Mouse (Mus musculus): ENCODE results near the gene Cd300ld2. TPM values are rescaled to one million over a fixed set of nuclear protein-coding genes. Genes with fewer than 3 reads are reported as not detected.
A peak's percentile ranks its signal among the peaks of the same experiment; 100 is the strongest.

Gene Cd300ld2
- polyA plus RNA-seq, 1 experiment = 3.4 TPM

- H3K27ac ChIP-seq (ENCODE audit: insufficient read depth, low read depth, low read length) = peak overlapping the region; percentile 99
- H3K4me3 ChIP-seq (ENCODE audit: insufficient read depth, low read length) = peak overlapping the region; percentile 44
- H3K4me1 ChIP-seq (ENCODE audit: control insufficient read depth, insufficient read depth, low read length) = peaks cover 45% of the 10 kb centered on the region
- TF ChIP-seq POLR2A (IDR thresholded peaks at IDR 0.05; ENCODE audit: borderline replicate concordance, low read depth, low read length) (no peak), CTCF (IDR thresholded peaks at IDR 0.05; ENCODE audit: low read depth, low read length) (no peak)
These were observed 11.9 kb downstream of the Cd300ld2 start for GRCm38 (mm10) chr11:115004070-115004469.

- Histone ChIP-seq H3K4me3 (ENCODE audit: insufficient read depth, low read length) (peak within 1 kb of the TSS; percentile 59), H3K27ac (ENCODE audit: insufficient read depth, low read depth, low read length) (peak within 1 kb of the TSS; percentile 99), H3K4me1 (ENCODE audit: control insufficient read depth, insufficient read depth, low read length) (peaks cover 63% of the 10 kb centered on the region)
- TF ChIP-seq POLR2A (IDR thresholded peaks at IDR 0.05; ENCODE audit: borderline replicate concordance, low read depth, low read length) (no peak), CTCF (IDR thresholded peaks at IDR 0.05; ENCODE audit: low read depth, low read length) (no peak)
These were observed 14.4 kb downstream of the Cd300ld2 start, which contains the start of gene Cd300c2 for GRCm38 (mm10) chr11:115001474-115002040. TSS of gene Cd300c2 (minus strand) at chr11:115001880.

- H3K4me3 ChIP-seq (ENCODE audit: insufficient read depth, low read length) = peak within 1 kb of the TSS; percentile 52
- TF ChIP-seq POLR2A (IDR thresholded peaks at IDR 0.05; ENCODE audit: borderline replicate concordance, low read depth, low read length) (no peak), CTCF (IDR thresholded peaks at IDR 0.05; ENCODE audit: low read depth, low read length) (no peak)
- peak within 1 kb of the TSS; percentile 84 for H3K27ac ChIP-seq (ENCODE audit: insufficient read depth, low read depth, low read length)
- H3K4me1 ChIP-seq (ENCODE audit: control insufficient read depth, insufficient read depth, low read length) = peaks cover 34% of the 10 kb centered on the region
These were observed 26.2 kb downstream of the Cd300ld2 start, which contains the start of gene Cd300ld for GRCm38 (mm10) chr11:114989793-114990192. TSS of gene Cd300ld (minus strand) at chr11:114989922.

GRCm38 (mm10) chr11:114981866-114982265, 34.1 kb downstream of the Cd300ld2 start:
- H3K4me1 ChIP-seq (ENCODE audit: control insufficient read depth, insufficient read depth, low read length) = peaks cover 16% of the 10 kb centered on the region
- TF ChIP-seq CTCF (IDR thresholded peaks at IDR 0.05; ENCODE audit: low read depth, low read length) = no peak
- no peak for TF ChIP-seq POLR2A (IDR thresholded peaks at IDR 0.05; ENCODE audit: borderline replicate concordance, low read depth, low read length)

GRCm38 (mm10) chr11:114972726-114973125, 43.3 kb downstream of the Cd300ld2 start:
- Histone ChIP-seq H3K4me1 (ENCODE audit: control insufficient read depth, insufficient read depth, low read length) (peaks cover 22% of the 10 kb centered on the region), H3K27ac (ENCODE audit: insufficient read depth, low read depth, low read length) (no peak overlapping the region), H3K4me3 (ENCODE audit: insufficient read depth, low read length) (no peak overlapping the region)
- no peak for TF ChIP-seq POLR2A (IDR thresholded peaks at IDR 0.05; ENCODE audit: borderline replicate concordance, low read depth, low read length)
- no peak for TF ChIP-seq CTCF (IDR thresholded peaks at IDR 0.05; ENCODE audit: low read depth, low read length)

More at GRCm38 (mm10) chr11:114981866-114982265, 34.1 kb downstream of the Cd300ld2 start:
- peak overlapping the region; percentile 44 for H3K27ac ChIP-seq (ENCODE audit: insufficient read depth, low read depth, low read length)
- H3K4me3 ChIP-seq (ENCODE audit: insufficient read depth, low read length) = no peak overlapping the region

- Histone ChIP-seq H3K4me3 (ENCODE audit: insufficient read depth, low read length) (no peak within 1 kb of the TSS), H3K27ac (ENCODE audit: insufficient read depth, low read depth, low read length) (peak within 1 kb of the TSS; percentile 85), H3K4me1 (ENCODE audit: control insufficient read depth, insufficient read depth, low read length) (peaks cover 39% of the 10 kb centered on the region)
- TF ChIP-seq CTCF (IDR thresholded peaks at IDR 0.05; ENCODE audit: low read depth, low read length) = no peak
- TF ChIP-seq POLR2A (IDR thresholded peaks at IDR 0.05; ENCODE audit: borderline replicate concordance, low read depth, low read length) = no peak
These were observed 47.2 kb downstream of the Cd300ld2 start, which contains the start of gene Cd300c for GRCm38 (mm10) chr11:114968752-114969207. TSS of gene Cd300c (minus strand) at chr11:114969157.

GRCm38 (mm10) chr11:114965182-114965828, 50.7 kb downstream of the Cd300ld2 start:
- no peak overlapping the region for H3K4me3 ChIP-seq (ENCODE audit: insufficient read depth, low read length)
- H3K4me1 ChIP-seq (ENCODE audit: control insufficient read depth, insufficient read depth, low read length) = peaks cover 61% of the 10 kb centered on the region
- TF ChIP-seq CTCF (IDR thresholded peaks at IDR 0.05; ENCODE audit: low read depth, low read length) = no peak
- TF ChIP-seq POLR2A (IDR thresholded peaks at IDR 0.05; ENCODE audit: borderline replicate concordance, low read depth, low read length) = no peak
- peak overlapping the region; percentile 96 for H3K27ac ChIP-seq (ENCODE audit: insufficient read depth, low read depth, low read length)

- Histone ChIP-seq H3K27ac (ENCODE audit: insufficient read depth, low read depth, low read length) (0 out of 2 replicates have a peak overlapping the region, but pooled peaks have one; percentile 20), H3K4me3 (ENCODE audit: insufficient read depth, low read length) (no peak overlapping the region), H3K4me1 (ENCODE audit: control insufficient read depth, insufficient read depth, low read length) (peaks cover 44% of the 10 kb centered on the region)
- TF ChIP-seq POLR2A (IDR thresholded peaks at IDR 0.05; ENCODE audit: borderline replicate concordance, low read depth, low read length) (no peak), CTCF (IDR thresholded peaks at IDR 0.05; ENCODE audit: low read depth, low read length) (no peak)
These were observed 55.6 kb downstream of the Cd300ld2 start for GRCm38 (mm10) chr11:114960369-114960768.

Other genes starting within 250 kb of the Cd300ld2 start
- gene Btbd17, start 220.2 kb downstream of the Cd300ld2 start, polyA plus RNA-seq (2012; ENCODE audit: insufficient read depth, insufficient read length, missing spikeins) = not detected in 2 replicates
- gene Gpr142, start 217.3 kb downstream of the Cd300ld2 start, polyA plus RNA-seq (2012; ENCODE audit: insufficient read depth, insufficient read length, missing spikeins) = not detected in 2 replicates
- 35.4 and 38.0 TPM in 2 replicates for gene Gprc5c, start 165.0 kb downstream of the Cd300ld2 start, polyA plus RNA-seq (2012; ENCODE audit: insufficient read depth, insufficient read length, missing spikeins)
- gene Cd300a, start 126.2 kb downstream of the Cd300ld2 start, polyA plus RNA-seq (2012; ENCODE audit: insufficient read depth, insufficient read length, missing spikeins) = 202 and 239 TPM in 2 replicates
- gene Cd300lb, start 81.8 kb downstream of the Cd300ld2 start, polyA plus RNA-seq (2012; ENCODE audit: insufficient read depth, insufficient read length, missing spikeins) = 194 and 220 TPM in 2 replicates
- gene Cd300c, start 47.0 kb downstream of the Cd300ld2 start, polyA plus RNA-seq (2012; ENCODE audit: insufficient read depth, insufficient read length, missing spikeins) = 1.5 and 1.7 TPM in 2 replicates
- gene Cd300ld, start 26.3 kb downstream of the Cd300ld2 start, polyA plus RNA-seq (2012; ENCODE audit: insufficient read depth, insufficient read length, missing spikeins) = 112 and 116 TPM in 2 replicates
- gene Cd300c2, start 14.3 kb downstream of the Cd300ld2 start, polyA plus RNA-seq (2012; ENCODE audit: insufficient read depth, insufficient read length, missing spikeins) = 447 and 482 TPM in 2 replicates
- gene Cd300ld4, start 10.8 kb upstream of the Cd300ld2 start, polyA plus RNA-seq (2012; ENCODE audit: insufficient read depth, insufficient read length, missing spikeins) = 28.8 and 32.2 TPM in 2 replicates
- 16.3 and 17.2 TPM in 2 replicates for gene Cd300ld5, start 21.6 kb upstream of the Cd300ld2 start, polyA plus RNA-seq (2012; ENCODE audit: insufficient read depth, insufficient read length, missing spikeins)
- 542 and 670 TPM in 2 replicates for gene Cd300ld3, start 32.2 kb upstream of the Cd300ld2 start, polyA plus RNA-seq (2012; ENCODE audit: insufficient read depth, insufficient read length, missing spikeins)
- 10.0 and 11.1 TPM in 2 replicates for gene Cd300e, start 46.0 kb upstream of the Cd300ld2 start, polyA plus RNA-seq (2012; ENCODE audit: insufficient read depth, insufficient read length, missing spikeins)
- gene Rab37, start 75.2 kb upstream of the Cd300ld2 start, polyA plus RNA-seq (2012; ENCODE audit: insufficient read depth, insufficient read length, missing spikeins) = not detected in 2 replicates
- 1.9 and 2.9 TPM in 2 replicates for gene Cd300lf, start 117.8 kb upstream of the Cd300ld2 start, polyA plus RNA-seq (2012; ENCODE audit: insufficient read depth, insufficient read length, missing spikeins)
- 76.2 and 78.8 TPM in 2 replicates for gene Slc9a3r1, start 147.1 kb upstream of the Cd300ld2 start, polyA plus RNA-seq (2012; ENCODE audit: insufficient read depth, insufficient read length, missing spikeins)
- 40.2 and 42.7 TPM in 2 replicates for gene Tmem104, start 171.3 kb upstream of the Cd300ld2 start, polyA plus RNA-seq (2012; ENCODE audit: insufficient read depth, insufficient read length, missing spikeins)
- gene Nat9, start 171.7 kb upstream of the Cd300ld2 start, polyA plus RNA-seq (2012; ENCODE audit: insufficient read depth, insufficient read length, missing spikeins) = 23.5 and 24.0 TPM in 2 replicates

All from bone marrow macrophage, adult 2 months (primary cell).